Mouse (Mus musculus) stomach, embryonic 14.5 days (tissue): ENCODE results near the gene Ushbp1. TPM values are rescaled to one million over a fixed set of nuclear protein-coding genes. Genes with fewer than 3 reads are reported as not detected.

Experiments
- ATAC-seq: fragments of 200-750 bp; cut with Nextera tagmentation; 2 replicates; pipeline ENCODE4 v1.8.0; 2017; ENCODE audit warnings: low read depth, moderate TSS enrichment; ENCODE audit not compliant: insufficient number of reproducible peaks, insufficient read depth, low FRiP score
- H3K27ac ChIP-seq: fragments of 300-500 bp; sonication (generic); 2 replicates; pipeline ENCODE4 v1.5.1; 2014; ENCODE audit warnings: mild to moderate bottlenecking, low read length, moderate library complexity, mixed read lengths
- H3K27me3 ChIP-seq: fragments of 300-500 bp; sonication (generic); 2 replicates; pipeline ENCODE4 v1.6.1; 2014; ENCODE audit warnings: low read length, control low read depth, mixed read lengths; ENCODE audit not compliant: control insufficient read depth, insufficient read depth
- H3K36me3 ChIP-seq: fragments of 300-500 bp; sonication (generic); 2 replicates; pipeline ENCODE4 v1.6.1; 2014; ENCODE audit warnings: mild to moderate bottlenecking, control low read depth, low read length, moderate library complexity, mixed read lengths; ENCODE audit not compliant: control insufficient read depth, insufficient read depth
- H3K4me1 ChIP-seq: fragments of 300-500 bp; sonication (generic); 2 replicates; pipeline ENCODE4 v1.6.1; 2014; ENCODE audit warnings: low read length, control low read depth, mixed read lengths; ENCODE audit not compliant: control insufficient read depth, insufficient read depth
- H3K4me2 ChIP-seq: fragments of 300-500 bp; sonication (generic); replicated peaks from 2 replicates; pipeline ENCODE4 v1.6.1; 2014; ENCODE audit warnings: low read depth, low read length, control low read depth
- H3K4me3 ChIP-seq: fragments of 300-500 bp; sonication (generic); 2 replicates; pipeline ENCODE4 v1.5.1; 2014; ENCODE audit warnings: low read depth, low read length, control low read depth
- H3K9ac ChIP-seq: fragments of 300-500 bp; sonication (generic); replicated peaks from 2 replicates; pipeline ENCODE4 v1.6.1; 2014; ENCODE audit warnings: low read depth, mild to moderate bottlenecking, control low read depth, low read length, moderate library complexity, mixed read lengths
- H3K9me3 ChIP-seq: fragments of 300-500 bp; sonication (generic); 2 replicates; pipeline ENCODE4 v1.6.1; 2016; ENCODE audit warnings: low read depth, low read length, control low read depth; ENCODE audit not compliant: control insufficient read depth
- WGBS: fragments of 180-500 bp; shearing (Covaris S2); extraction: QIAGEN DNeasy Blood & Tissue Kit; methylation state at CpG from one replicate; pipeline ENCODE4 v1.1.7; 2014; 5-methylcytosine and 5-hydroxymethylcytosine counted together
- polyA plus RNA-seq: library from polyadenylated mRNA; unstranded; fragments of >200 nt; fragmentation: Nextera tagmentation; extraction: Ambion mirVana; gene quantifications from 2 replicates; pipeline ENCODE4 v1.2.1, GENCODE M21; 2014

The Ushbp1 gene
- polyA plus RNA-seq, 1 experiment from 2014 or later = 8.6 TPM

DNA sequence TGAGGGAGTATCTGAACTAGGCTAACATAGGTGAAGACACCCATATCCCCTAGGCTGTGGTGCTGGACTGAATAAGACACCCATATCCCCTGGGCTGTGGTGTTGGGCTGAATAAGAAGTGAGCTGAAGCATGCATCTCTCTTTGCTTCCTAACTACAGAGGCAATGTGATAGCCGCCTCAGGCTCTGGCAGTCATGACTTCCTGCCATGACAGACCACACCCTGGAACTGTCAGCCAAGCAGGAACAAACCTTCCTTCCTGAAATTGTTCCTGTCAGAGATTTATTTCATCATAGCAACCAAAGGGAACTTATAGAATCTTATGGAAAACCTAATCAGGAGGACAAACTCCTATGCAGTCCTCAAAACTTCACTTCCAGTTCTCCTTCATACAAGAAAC, 7.3 kb downstream of the Ushbp1 start:
- H3K4me2 ChIP-seq = no peak overlapping the region
- H3K36me3 ChIP-seq = no peaks in the 10 kb centered on the region
- no peaks in the 10 kb centered on the region for H3K9me3 ChIP-seq
- H3K9ac ChIP-seq = no peak overlapping the region
- H3K4me3 ChIP-seq = no peak overlapping the region
- H3K27me3 ChIP-seq = no peaks in the 10 kb centered on the region
- H3K27ac ChIP-seq = no peak overlapping the region
- no peak for ATAC-seq
- 59% methylated on average over 1 of the region's 1 CpGs for WGBS
- peaks cover 6% of the 10 kb centered on the region for H3K4me1 ChIP-seq

DNA sequence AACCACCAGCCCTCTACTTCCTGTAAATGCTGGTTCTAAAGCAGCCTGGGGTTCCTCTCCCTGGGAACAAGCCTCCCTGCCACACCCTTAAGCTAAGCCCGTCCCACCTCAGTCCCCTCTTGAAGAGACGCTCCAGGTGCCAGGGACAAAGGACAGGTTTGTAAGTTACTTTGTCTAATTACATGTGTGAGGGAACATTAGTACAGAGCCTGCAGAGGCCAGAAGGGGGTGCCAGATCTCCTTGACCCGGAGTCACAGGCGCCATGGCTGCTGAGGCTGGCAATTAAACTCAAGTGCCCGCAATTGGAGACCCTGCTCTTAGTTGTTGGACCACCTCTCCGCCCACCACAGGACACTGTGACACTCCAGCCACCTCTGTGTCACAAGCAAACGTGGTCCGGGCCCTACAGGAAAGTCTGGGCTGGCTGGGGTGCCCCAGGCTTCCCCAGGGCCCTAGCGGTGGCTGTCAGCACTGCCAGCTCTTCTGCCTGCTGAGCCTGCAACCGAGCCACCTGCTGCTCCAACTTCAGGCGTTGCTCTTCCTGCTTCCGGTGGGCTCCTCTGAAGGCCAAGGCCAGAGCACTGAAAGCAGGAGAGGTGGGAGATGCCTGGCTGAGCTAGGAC, 10.3 kb downstream of the Ushbp1 start:
- no peak overlapping the region for H3K27ac ChIP-seq
- ATAC-seq = no peak
- no peak overlapping the region for H3K4me2 ChIP-seq
- H3K4me1 ChIP-seq = peaks cover 15% of the 10 kb centered on the region
- H3K27me3 ChIP-seq = no peaks in the 10 kb centered on the region
- no peaks in the 10 kb centered on the region for H3K9me3 ChIP-seq
- no peaks in the 10 kb centered on the region for H3K36me3 ChIP-seq
- no peak overlapping the region for H3K9ac ChIP-seq
- 80% methylated on average over 12 of the region's 12 CpGs for WGBS
- no peak overlapping the region for H3K4me3 ChIP-seq

DNA sequence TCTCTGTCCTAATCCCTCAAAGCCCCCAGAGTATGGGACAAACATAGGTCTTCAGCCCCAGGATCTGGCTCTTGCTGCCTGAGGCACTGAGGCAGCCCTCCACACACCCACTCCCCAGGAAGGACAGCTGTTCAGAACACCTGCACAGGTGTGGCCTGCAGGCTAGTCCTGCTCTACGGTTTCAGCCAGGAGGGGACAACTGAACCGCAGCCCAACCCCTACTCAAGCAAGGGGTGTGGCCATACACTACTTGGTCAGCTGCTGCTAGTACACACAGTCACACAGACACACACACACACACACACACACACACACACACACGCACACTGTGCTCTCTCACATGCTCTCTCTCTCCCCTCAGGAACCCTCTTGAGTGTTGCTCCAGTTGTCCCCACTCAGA, 11.7 kb downstream of the Ushbp1 start:
- Histone ChIP-seq H3K27ac (peak overlapping the region; percentile 94; the same call in 1 of the 2 replicates), H3K27me3 (no peaks in the 10 kb centered on the region), H3K4me3 (no peak overlapping the region), H3K4me1 (peaks cover 30% of the 10 kb centered on the region), H3K9ac (no peak overlapping the region), H3K9me3 (no peaks in the 10 kb centered on the region), H3K4me2 (no peak overlapping the region), H3K36me3 (no peaks in the 10 kb centered on the region)
- 50% methylated on average over 3 of the region's 3 CpGs for WGBS
- no peak for ATAC-seq

DNA sequence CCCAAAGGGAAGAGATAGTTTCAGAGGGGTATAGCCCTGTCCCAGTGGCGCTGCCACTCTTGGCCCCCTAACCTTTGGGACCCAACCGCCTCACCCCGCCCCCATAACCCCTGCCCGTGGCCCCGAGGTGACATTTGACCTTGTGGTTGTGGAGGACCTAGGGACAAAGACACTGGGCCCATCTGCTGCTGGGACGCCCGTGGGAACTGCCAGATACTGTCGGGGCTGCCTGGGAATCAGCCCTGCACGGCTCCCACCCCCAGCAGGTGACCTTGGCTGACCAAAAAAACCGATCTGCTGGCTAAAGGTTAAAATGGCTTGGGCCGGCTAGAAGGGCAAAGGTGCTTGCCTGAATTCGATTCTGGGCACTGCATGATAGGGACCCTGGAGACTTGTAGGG, 12.2 kb downstream of the Ushbp1 start:
- WGBS = 28% methylated on average over 12 of the region's 12 CpGs
- Histone ChIP-seq H3K4me1 (peaks cover 32% of the 10 kb centered on the region), H3K36me3 (no peaks in the 10 kb centered on the region; the same call in 1 of the 2 replicates), H3K9me3 (no peaks in the 10 kb centered on the region), H3K9ac (no peak overlapping the region), H3K4me2 (no peak overlapping the region), H3K27ac (peak overlapping the region; percentile 94; the same call in 1 of the 2 replicates), H3K4me3 (no peak overlapping the region), H3K27me3 (no peaks in the 10 kb centered on the region)
- ATAC-seq = no peak

DNA sequence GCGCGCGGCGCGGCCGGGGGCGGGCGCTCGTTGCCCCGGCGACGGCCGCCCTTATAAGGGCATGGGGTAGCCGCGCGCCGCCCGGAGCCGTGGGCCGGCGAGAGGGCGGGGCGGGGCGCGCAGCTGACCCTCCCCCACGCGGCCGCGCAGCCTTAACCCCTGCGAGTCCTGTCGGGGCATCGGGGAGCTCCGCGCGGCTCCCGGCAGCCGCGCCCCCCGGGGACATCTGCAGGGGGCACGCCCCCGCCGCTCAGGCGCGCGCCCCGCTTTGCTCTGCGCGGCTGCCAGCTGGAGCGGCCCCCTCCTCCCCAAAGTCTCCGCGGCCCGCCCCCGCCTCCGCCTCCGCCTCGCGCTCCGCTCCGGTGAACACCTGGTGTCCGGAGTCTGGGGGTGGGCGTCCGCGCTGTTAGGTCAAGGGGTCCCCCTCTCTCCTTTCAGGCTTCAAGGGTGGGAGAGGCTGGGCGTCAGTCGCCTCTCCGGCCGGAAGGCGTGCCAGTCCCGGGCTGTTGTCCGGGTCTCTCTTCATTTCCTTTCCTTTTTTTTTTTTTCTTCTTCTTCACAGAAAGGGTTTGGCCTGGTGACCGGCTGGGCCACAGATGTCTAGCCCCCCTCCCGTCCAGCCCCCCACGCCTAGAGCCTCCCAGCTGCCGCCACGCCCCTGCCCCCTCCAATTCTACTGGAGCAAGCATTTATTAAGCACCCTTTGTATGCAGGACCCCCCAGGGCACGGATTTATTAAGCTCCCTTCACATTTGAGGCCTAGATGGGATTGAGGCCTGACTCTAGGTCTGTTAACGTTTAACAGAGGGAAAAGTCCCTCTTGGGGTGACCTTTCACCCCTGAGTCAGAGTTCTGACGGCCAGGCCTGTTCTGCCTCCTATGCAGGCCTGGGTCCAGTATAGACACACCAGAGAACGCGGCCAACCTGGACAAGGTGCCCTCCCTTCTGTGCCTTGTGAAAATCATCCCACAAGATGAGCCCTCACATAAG, 13.3 kb downstream of the Ushbp1 start:
- Histone ChIP-seq H3K9me3 (no peaks in the 10 kb centered on the region), H3K4me3 (peak overlapping the region; percentile 96), H3K36me3 (peaks cover 5% of the 10 kb centered on the region; the same call in 1 of the 2 replicates), H3K27ac (peak overlapping the region; percentile 94), H3K9ac (peak overlapping the region; percentile 88), H3K4me2 (peak overlapping the region; percentile 89), H3K27me3 (no peaks in the 10 kb centered on the region), H3K4me1 (peaks cover 32% of the 10 kb centered on the region)
- peak; percentile 88 for ATAC-seq
- WGBS = 2% methylated on average over 63 of the region's 80 CpGs

DNA sequence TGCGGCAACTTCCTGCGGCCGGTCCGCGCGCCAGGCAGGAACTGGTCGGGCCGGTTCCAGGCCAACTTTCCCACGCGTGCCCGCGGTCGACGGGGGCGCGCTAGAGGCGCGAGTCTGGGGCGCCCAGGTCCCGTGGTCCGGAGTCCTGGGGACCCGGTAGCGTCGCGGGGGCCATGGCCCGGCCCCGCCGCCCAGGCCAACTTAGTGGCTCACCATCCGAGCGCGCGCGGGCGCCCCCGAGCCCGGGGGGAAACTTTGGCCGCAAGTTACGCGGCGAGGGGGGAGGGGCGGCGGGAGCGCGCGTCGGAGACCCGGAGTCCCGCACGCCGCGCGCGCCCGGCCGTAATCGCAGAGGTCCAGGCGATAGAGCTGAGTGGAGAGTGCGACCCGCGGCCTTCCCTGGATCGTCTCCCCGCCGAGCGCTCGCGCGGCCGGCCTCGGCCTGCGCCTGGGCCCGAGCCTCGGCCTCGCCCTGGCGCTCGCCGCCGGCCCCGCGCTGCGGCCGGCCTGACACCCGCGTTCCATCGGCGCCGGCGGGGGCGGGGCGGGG, 14.1 kb downstream of the Ushbp1 start, which contains the start of gene Nr2f6:
TSS of gene Nr2f6 (minus strand) at position 540 of the 550 bp plus-strand sequence.
- peak within 1 kb of the TSS; percentile 88 for H3K9ac ChIP-seq
- WGBS = under 1% methylated on average over 60 of the region's 89 CpGs
- 0 out of 2 replicates have a peak, but pooled peaks have one; percentile 17 for ATAC-seq
- peaks cover 8% of the 10 kb centered on the region; the same call in 1 of the 2 replicates for H3K36me3 ChIP-seq
- H3K9me3 ChIP-seq = no peaks in the 10 kb centered on the region
- H3K4me1 ChIP-seq = peaks cover 36% of the 10 kb centered on the region
- no peaks in the 10 kb centered on the region for H3K27me3 ChIP-seq
- H3K4me2 ChIP-seq = peak within 1 kb of the TSS; percentile 89
- H3K27ac ChIP-seq = peak within 1 kb of the TSS; percentile 95
- peak within 1 kb of the TSS; percentile 96 for H3K4me3 ChIP-seq

DNA sequence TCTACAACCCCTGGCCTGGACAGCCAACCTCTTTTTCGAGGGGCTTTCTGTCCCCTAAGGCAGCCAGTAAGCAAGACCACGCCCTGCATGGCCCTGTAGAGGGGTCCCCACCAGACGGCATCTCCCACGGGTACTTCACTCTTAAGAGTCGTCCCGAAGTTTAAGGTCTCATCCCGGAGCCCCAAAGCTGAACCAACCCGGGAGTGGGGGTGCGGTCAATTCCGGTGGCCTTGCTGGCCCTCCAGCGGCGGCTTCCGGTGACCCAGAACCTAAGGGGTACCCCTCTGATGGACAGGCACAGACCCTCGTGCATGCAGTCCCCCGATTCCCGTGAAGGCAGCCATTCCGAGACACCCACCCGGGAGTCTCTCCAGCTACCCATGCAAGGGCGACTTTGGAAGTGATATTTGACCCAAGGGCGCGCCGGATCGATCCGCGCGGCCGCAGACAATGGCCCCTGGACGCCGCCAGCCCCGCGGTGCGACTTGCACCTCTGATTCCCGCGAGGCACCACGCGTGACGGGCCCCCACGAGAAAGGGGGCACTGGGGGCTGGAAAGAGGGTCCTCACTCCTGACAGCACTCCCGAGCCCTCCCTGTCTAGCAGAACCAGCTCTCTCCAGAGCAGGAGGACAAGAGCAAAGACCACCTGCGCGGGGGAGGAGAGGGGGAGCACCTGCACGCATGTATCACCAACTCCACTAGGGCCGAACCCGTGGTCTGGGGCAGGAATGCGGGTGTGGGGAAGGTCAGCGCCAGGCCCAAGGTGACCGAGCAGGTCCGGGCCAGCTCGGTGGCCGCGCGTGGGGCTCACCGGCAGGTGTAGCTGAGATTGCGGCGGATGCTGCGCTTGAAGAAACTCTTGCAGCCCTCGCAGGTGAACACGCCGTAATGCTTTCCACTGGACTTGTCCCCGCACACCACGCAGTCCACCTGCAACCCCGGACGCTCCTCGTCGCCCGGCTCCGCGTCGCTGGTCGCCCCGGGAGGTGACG, 15.1 kb downstream of the Ushbp1 start:
- 1% methylated on average over 71 of the region's 72 CpGs for WGBS
- Histone ChIP-seq H3K36me3 (peaks cover 13% of the 10 kb centered on the region), H3K4me3 (peak overlapping the region; percentile 96), H3K4me1 (peaks cover 46% of the 10 kb centered on the region), H3K4me2 (peak overlapping the region; percentile 89), H3K9me3 (no peaks in the 10 kb centered on the region), H3K9ac (peak overlapping the region; percentile 88), H3K27me3 (no peaks in the 10 kb centered on the region), H3K27ac (peak overlapping the region; percentile 95)
- no peak for ATAC-seq
